In the genomic region with DNA sequence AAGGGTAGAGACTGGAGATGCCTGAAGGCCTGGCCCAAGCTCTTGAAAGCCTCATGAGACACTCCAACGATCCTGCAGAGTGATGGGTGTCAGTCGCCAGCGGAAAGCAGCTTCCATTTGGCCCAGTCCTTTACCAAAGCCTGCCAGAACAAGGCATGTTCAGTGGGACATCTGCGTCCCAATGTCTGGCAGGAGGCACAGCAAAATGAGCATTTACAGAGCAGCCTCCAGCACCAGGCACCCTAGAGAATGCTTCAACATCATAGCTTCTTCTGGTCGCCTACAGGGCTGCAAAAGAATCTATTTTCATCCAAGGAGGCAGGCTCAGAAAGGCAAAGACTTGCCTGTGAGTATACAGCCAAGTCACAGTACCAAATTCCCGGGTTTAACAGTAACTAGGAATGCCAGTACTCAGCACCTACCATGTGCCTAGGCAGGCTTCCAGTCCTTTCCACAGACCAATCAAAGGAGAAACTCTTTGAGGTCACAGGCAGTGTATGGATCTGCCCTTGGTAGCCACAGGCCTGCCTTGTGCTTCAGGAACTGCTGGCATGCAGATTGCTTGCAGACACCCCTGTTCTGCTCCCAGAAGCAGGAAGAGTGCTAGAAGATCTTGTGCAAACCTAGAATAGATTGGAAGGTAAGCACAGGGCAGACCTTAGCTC, we compare ENCODE assay signal across 17 mouse cellular contexts. TPM values are rescaled to one million over a fixed set of nuclear protein-coding genes. Genes with fewer than 3 reads are reported as not detected.
DNase-seq lines count a peak whose midpoint lies in the region; ATAC-seq and TF ChIP-seq lines count a peak whose summit lies in the region.
"Had no signal": no experiment of that assay in that cellular context is flagged by ENCODE, and none has a peak within 500 bp of the region (broad histone marks: within the 10 kb centered on the region; RNA-seq: fewer than 3 reads in every experiment).

No protein-coding gene starts in this region.

- H3K36me3 ChIP-seq in kidney, embryonic 16.5 days (ENCODE audit: insufficient read depth, low read length), result no peaks in the 10 kb centered on the region
- H3K36me3 ChIP-seq: embryonic facial prominence, embryonic 12.5 days had no signal

- no peaks in the 10 kb centered on the region for H3K4me1 ChIP-seq in kidney, embryonic 16.5 days (ENCODE audit: insufficient read depth, low read length)
- H3K4me1 ChIP-seq: limb, embryonic 12.5 days had no signal

- intact Hi-C loops in left cerebral cortex, postnatal 14 days (cut with DNase I), result no loop called here
- intact Hi-C loops in gastrocnemius, adult 2 months (cut with DNase I), result no loop called here

- no peak overlapping the region for H3K4me3 ChIP-seq in kidney, embryonic 16.5 days (ENCODE audit: low read length)
- no peak overlapping the region for H3K4me3 ChIP-seq in gastrocnemius, adult 2 months
- H3K4me3 ChIP-seq: embryonic facial prominence, embryonic 12.5 days; limb, embryonic 12.5 days; myocyte had no signal

- peak; percentile 42 for DNase-seq in kidney, adult 18-20 months
- peak; percentile 87 for DNase-seq in brain, adult 2 months (ENCODE audit: low read depth, low spot score)
- peak; percentile 65 to 82 for DNase-seq in kidney, postnatal 36 days
- peak; percentile 47 to 55 for DNase-seq in left cerebral cortex, postnatal 14 days (ENCODE audit: low spot score in 2 of 2)
- no peak for DNase-seq in gastrocnemius, adult 2 months
- no peak for DNase-seq in yolk sac, embryonic 10.5 days (ENCODE audit: low spot score)
- DNase-seq: adrenal gland, postnatal 10 days; heart, adult 11 months; liver, postnatal 0 days; thymus, postnatal 36 days had no signal

- H3K9ac ChIP-seq in kidney, embryonic 16.5 days (replicated peaks; ENCODE audit: low read length), result no peak overlapping the region
- H3K9ac ChIP-seq: embryonic facial prominence, embryonic 12.5 days; limb, embryonic 12.5 days; liver, postnatal 0 days had no signal

- H3K27me3 ChIP-seq in kidney, embryonic 16.5 days (ENCODE audit: insufficient read depth, low read length), result no peaks in the 10 kb centered on the region
- H3K27me3 ChIP-seq: embryonic facial prominence, embryonic 12.5 days; limb, embryonic 12.5 days; Patski had no signal

- no peak overlapping the region for H3K4me2 ChIP-seq in kidney, embryonic 16.5 days (replicated peaks; ENCODE audit: low read depth, low read length)
- H3K4me2 ChIP-seq: embryonic facial prominence, embryonic 12.5 days; limb, embryonic 12.5 days had no signal

- TF ChIP-seq CTCF in gastrocnemius, adult 2 months (IDR thresholded peaks at IDR 0.05), result no peak

- H3K9me3 ChIP-seq in kidney, embryonic 16.5 days (ENCODE audit: low read length), result peaks cover 3% of the 10 kb centered on the region
- H3K9me3 ChIP-seq: embryonic facial prominence, embryonic 12.5 days; limb, embryonic 12.5 days had no signal

- no peak overlapping the region for H3K27ac ChIP-seq in kidney, embryonic 16.5 days (ENCODE audit: low read length)
- H3K27ac ChIP-seq in gastrocnemius, adult 2 months, result no peak overlapping the region
- H3K27ac ChIP-seq: embryonic facial prominence, embryonic 12.5 days; limb, embryonic 12.5 days had no signal

- ATAC-seq in kidney, embryonic 16.5 days (ENCODE audit: low FRiP score, low TSS enrichment), result no peak
- ATAC-seq: forebrain, embryonic 14.5 days; liver, postnatal 0 days; Patski had no signal

- 79% methylated on average over 6 of the region's 6 CpGs for WGBS in kidney, embryonic 16.5 days

RNA-seq across cellular contexts. Expression of gene Mgat3, which starts 28.7 kb away (rescaled TPM):
- polyA plus RNA-seq in kidney, embryonic 16.5 days (2015; fragmentation: Nextera tagmentation; extraction: Ambion mirVana), result 9.4 and 9.5 TPM in 2 replicates
- 100 to 1,000 TPM; 109 to 110 TPM for total RNA-seq in left cerebral cortex, postnatal 14 days (2021)
- total RNA-seq in gastrocnemius, adult 2 months (2021), result under 1 TPM; 0.61 to 0.78 TPM
- total RNA-seq: megakaryocyte-erythroid progenitor cell, adult 5-6 weeks had no signal

RNA-seq across cellular contexts. Expression of gene Mief1, which starts 31.6 kb away (rescaled TPM):
- 36.3 and 38.1 TPM in 2 replicates for polyA plus RNA-seq in kidney, embryonic 16.5 days (2015; fragmentation: Nextera tagmentation; extraction: Ambion mirVana)
- 10 to 100 TPM; 30.7 to 31.4 TPM for total RNA-seq in left cerebral cortex, postnatal 14 days (2021)
- total RNA-seq in gastrocnemius, adult 2 months (2021), result 10 to 100 TPM; 20.6 to 24.6 TPM

RNA-seq across cellular contexts. Expression of gene AC140267.1, which starts 33.4 kb away (rescaled TPM):
- polyA plus RNA-seq in kidney, embryonic 16.5 days (2015; fragmentation: Nextera tagmentation; extraction: Ambion mirVana), result 3.3 TPM in 1 of 2 replicates, not detected in the other
- 10 to 100 TPM; 18.7 to 25.4 TPM for total RNA-seq in left cerebral cortex, postnatal 14 days (2021)
- total RNA-seq in gastrocnemius, adult 2 months (2021), result 10 to 100 TPM; 10.3 to 12.7 TPM
- polyA plus RNA-seq: forebrain, embryonic 14.5 days; liver, postnatal 0 days; myocyte; Patski had no signal

RNA-seq across cellular contexts. Expression of gene Atf4, which starts 52.7 kb away (rescaled TPM):
- polyA plus RNA-seq in kidney, embryonic 16.5 days (2015; fragmentation: Nextera tagmentation; extraction: Ambion mirVana), result 127 and 132 TPM in 2 replicates
- total RNA-seq in left cerebral cortex, postnatal 14 days (2021), result 10 to 100 TPM; 93.4 TPM
- total RNA-seq in gastrocnemius, adult 2 months (2021), result 100 to 1,000 TPM; 146 to 171 TPM

Comparison
In these comparisons a context has a peak if more than half of its experiments do, and no peak if none do; other contexts are left out.
1. DNase-seq: peak in kidney, adult 18-20 months (single experiment), brain, adult 2 months (single experiment), kidney, postnatal 36 days (2 of 2) and left cerebral cortex, postnatal 14 days (2 of 2); none in gastrocnemius, adult 2 months (single experiment) and yolk sac, embryonic 10.5 days (single experiment).
2. RNA of gene Mgat3, which starts 28.7 kb away (total RNA-seq): 109 to 110 TPM in left cerebral cortex, postnatal 14 days; 0.61 to 0.78 TPM in gastrocnemius, adult 2 months; every median in the first group is over 10 times any median in the second.